Comparison of ENCODE assay signal across 8 mouse cellular contexts in genomic region chr12:104952458-104952857, GRCm38 (mm10). TPM values are rescaled to one million over a fixed set of nuclear protein-coding genes. Genes with fewer than 3 reads are reported as not detected.
DNase-seq lines count a peak whose midpoint lies in the region; ATAC-seq and TF ChIP-seq lines count a peak whose summit lies in the region.

No protein-coding gene starts in this region.

- peak; percentile 74 for ATAC-seq in erythroid progenitor cell, adult 5-6 weeks (replicated peaks; ENCODE audit: low FRiP score, poor library complexity, severe bottlenecking)

- DNase-seq in CD8-positive naive resting alpha-beta T cell, adult 2 months (ENCODE audit: low read depth in 2 of 2, low spot score in 2 of 2) = peak; percentile 78 to 82
- DNase-seq in heart, postnatal 25 days (ENCODE audit: low spot score) = peak; percentile 21
- DNase-seq in kidney, postnatal 4 days = peak; percentile 91 to 92
- DNase-seq in lung, adult 18-20 months = peak; percentile 64 to 66
- peak; percentile 65 for DNase-seq in ovary, postnatal 10 days (ENCODE audit: low spot score)
- peak; percentile 80 for DNase-seq in thymus, postnatal 0 days (ENCODE audit: low spot score)

- H3K27ac ChIP-seq in bone marrow macrophage, adult 2 months (ENCODE audit: insufficient read depth, low read depth, low read length) = no peak overlapping the region

- TF ChIP-seq POLR2A in bone marrow macrophage, adult 2 months (IDR thresholded peaks at IDR 0.05; ENCODE audit: borderline replicate concordance, low read depth, low read length) = no peak

- H3K4me1 ChIP-seq in bone marrow macrophage, adult 2 months (ENCODE audit: control insufficient read depth, insufficient read depth, low read length) = no peaks in the 10 kb centered on the region

- peak; percentile 99 for TF ChIP-seq CTCF in bone marrow macrophage, adult 2 months (IDR thresholded peaks at IDR 0.05; ENCODE audit: low read depth, low read length)

- no peak overlapping the region for H3K4me3 ChIP-seq in bone marrow macrophage, adult 2 months (ENCODE audit: insufficient read depth, low read length)

- intact Hi-C loops in heart, postnatal 25 days (cut with DNase I) = loop anchor here (1.0 to 5.0 kb wide), 2 partner anchors 73 to 150 kb away; no protein-coding TSS in a partner anchor

RNA-seq across cellular contexts. Expression of gene Syne3, which starts 57.2 kb away (rescaled TPM):
- polyA plus RNA-seq in bone marrow macrophage, adult 2 months (2012; ENCODE audit: insufficient read depth, insufficient read length, missing spikeins) = 13.4 and 18.2 TPM in 2 replicates
- 19.7 and 20.9 TPM in 2 replicates for total RNA-seq in erythroid progenitor cell, adult 5-6 weeks (2015; ENCODE audit: low replicate concordance)
- total RNA-seq in erythroid progenitor cell, adult 5-6 weeks (2017; ENCODE audit: low replicate concordance) = 29.5 and 46.1 TPM in 2 replicates
- 1 to 10 TPM; 6.2 to 7.1 TPM for total RNA-seq in heart, postnatal 25 days (2021)
- 6.2 and 7.8 TPM in 2 replicates for polyA plus RNA-seq in thymus, postnatal 0 days (2015; fragmentation: Nextera tagmentation; extraction: Ambion mirVana)

Comparison
In these comparisons a context has a peak if more than half of its experiments do, and no peak if none do; other contexts are left out.
1. DNase-seq: peak in every context shown above with its lines; median percentile 92 in kidney, postnatal 4 days; 80 in CD8-positive naive resting alpha-beta T cell, adult 2 months; 80 in thymus, postnatal 0 days; 65 in lung, adult 18-20 months; 65 in ovary, postnatal 10 days; 21 in heart, postnatal 25 days.